Mouse (Mus musculus): ENCODE data around the gene Pwwp2b. TPM values are rescaled to one million over a fixed set of nuclear protein-coding genes. Genes with fewer than 3 reads are reported as not detected.

The Pwwp2b gene
- polyA plus RNA-seq, 1 experiment: 15.8 TPM

GRCm38 (mm10) chr7:139211761-139212160 is 36.5 kb upstream of the Pwwp2b start:
- no peaks in the 10 kb centered on the region for H3K27me3 ChIP-seq (ENCODE audit: control insufficient read depth, insufficient read depth, insufficient read length)
- H3K79me3 ChIP-seq (ENCODE audit: low read depth): no peaks in the 10 kb centered on the region
- no peak overlapping the region for H3K4me3 ChIP-seq (ENCODE audit: insufficient read depth, poor library complexity, severe bottlenecking)
- H3ac ChIP-seq (ENCODE audit: control insufficient read depth, insufficient read length, low read depth): no peak overlapping the region
- TF ChIP-seq CTCF (IDR thresholded peaks at IDR 0.05; ENCODE audit: control insufficient read depth, insufficient read depth, insufficient read length) (no peak), USF1 (IDR thresholded peaks at IDR 0.05; ENCODE audit: low read depth) (no peak), MAX (IDR thresholded peaks at IDR 0.05) (no peak), FOSL1 (IDR thresholded peaks at IDR 0.05; ENCODE audit: insufficient read depth, low read length, poor library complexity, severe bottlenecking) (no peak)
- H3K79me2 ChIP-seq (ENCODE audit: control insufficient read depth, insufficient read depth): no peaks in the 10 kb centered on the region
- no peaks in the 10 kb centered on the region for H3K36me3 ChIP-seq (ENCODE audit: control insufficient read depth, insufficient read depth)

GRCm38 (mm10) chr7:139212754-139213745 is 35.2 kb upstream of the Pwwp2b start, which contains the start of the genes Lrrc27 and Stk32c:
Lrrc27 (plus strand) TSS chr7:139212988.
Stk32c (minus strand) TSS chr7:139213307.
- Histone ChIP-seq H3K36me3 (ENCODE audit: control insufficient read depth, insufficient read depth) (no peaks in the 10 kb centered on the region), H3K27me3 (ENCODE audit: control insufficient read depth, insufficient read depth, insufficient read length) (no peaks in the 10 kb centered on the region), H3K79me3 (ENCODE audit: low read depth) (no peaks in the 10 kb centered on the region), H3ac (ENCODE audit: control insufficient read depth, insufficient read length, low read depth) (peak within 1 kb of the TSS; percentile 76), H3K4me3 (ENCODE audit: insufficient read depth, poor library complexity, severe bottlenecking) (peak within 1 kb of the TSS; percentile 36), H3K79me2 (ENCODE audit: control insufficient read depth, insufficient read depth) (no peaks in the 10 kb centered on the region)
- no peak for TF ChIP-seq USF1 (IDR thresholded peaks at IDR 0.05; ENCODE audit: low read depth)
- TF ChIP-seq MYOD1 (IDR thresholded peaks at IDR 0.05; ENCODE audit: control insufficient read depth, insufficient read length, low read depth): no peak
- no peak for TF ChIP-seq FOSL1 (IDR thresholded peaks at IDR 0.05; ENCODE audit: insufficient read depth, low read length, poor library complexity, severe bottlenecking)
- TF ChIP-seq CEBPB (IDR thresholded peaks at IDR 0.05; ENCODE audit: low read depth): no peak
- no peak for TF ChIP-seq CTCF (IDR thresholded peaks at IDR 0.05; ENCODE audit: control insufficient read depth, insufficient read depth, insufficient read length)
- peak; percentile 46 for TF ChIP-seq MAX (IDR thresholded peaks at IDR 0.05)
- TF ChIP-seq MYOG (IDR thresholded peaks at IDR 0.05; ENCODE audit: control insufficient read depth, extremely low read depth, insufficient read length): no peak

DNA sequence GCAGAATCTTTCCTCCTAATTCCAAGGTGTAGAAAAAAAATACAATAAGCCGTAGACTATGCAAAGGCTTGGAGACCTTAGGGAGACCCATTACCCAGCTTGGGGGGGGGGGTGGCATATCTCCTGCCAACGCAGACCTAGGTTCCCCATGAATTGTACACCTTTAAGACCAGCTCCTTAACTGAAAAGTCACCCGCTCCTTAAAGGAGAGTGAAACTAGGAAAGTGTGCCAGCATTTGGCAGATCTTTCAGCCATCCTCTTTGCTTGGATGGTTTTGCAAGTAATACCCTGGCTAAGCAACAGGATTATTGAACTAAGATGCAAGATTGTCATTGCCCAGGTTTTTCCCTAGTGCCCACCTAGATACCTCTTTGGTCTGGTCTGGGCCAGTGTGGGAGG is 34.5 kb upstream of the Pwwp2b start:
- H3ac ChIP-seq (ENCODE audit: control insufficient read depth, insufficient read length, low read depth): no peak overlapping the region
- H3K27me3 ChIP-seq (ENCODE audit: control insufficient read depth, insufficient read depth, insufficient read length): no peaks in the 10 kb centered on the region
- H3K79me3 ChIP-seq (ENCODE audit: low read depth): no peaks in the 10 kb centered on the region
- no peak overlapping the region for H3K4me3 ChIP-seq (ENCODE audit: insufficient read depth, poor library complexity, severe bottlenecking)
- no peaks in the 10 kb centered on the region for H3K36me3 ChIP-seq (ENCODE audit: control insufficient read depth, insufficient read depth)
- TF ChIP-seq MYOG (IDR thresholded peaks at IDR 0.05; ENCODE audit: control insufficient read depth, extremely low read depth, insufficient read length) (no peak), MAX (IDR thresholded peaks at IDR 0.05) (no peak), FOSL1 (IDR thresholded peaks at IDR 0.05; ENCODE audit: insufficient read depth, low read length, poor library complexity, severe bottlenecking) (no peak)
- H3K79me2 ChIP-seq (ENCODE audit: control insufficient read depth, insufficient read depth): no peaks in the 10 kb centered on the region

DNA sequence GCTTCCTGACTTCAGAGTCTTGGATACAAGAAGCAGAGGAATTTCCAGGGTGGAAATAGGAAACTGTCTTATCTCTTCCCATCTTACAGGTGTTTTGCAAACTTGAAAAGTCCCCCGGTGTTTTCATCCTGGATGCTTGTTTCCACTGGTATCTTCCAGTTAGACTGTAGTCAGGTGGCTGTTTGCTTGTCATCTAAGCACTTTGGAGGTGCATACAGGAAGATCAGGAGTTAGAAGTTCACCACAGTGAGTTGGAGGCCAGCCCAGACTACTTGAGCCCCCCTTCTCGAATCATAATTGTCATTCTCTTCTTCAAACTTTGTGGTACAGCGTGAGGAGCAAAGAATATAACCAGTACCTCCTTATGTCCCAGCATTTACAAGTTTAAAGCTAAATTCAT is 34.1 kb upstream of the Pwwp2b start:
- H3K79me2 ChIP-seq (ENCODE audit: control insufficient read depth, insufficient read depth): no peaks in the 10 kb centered on the region
- TF ChIP-seq FOSL1 (IDR thresholded peaks at IDR 0.05; ENCODE audit: insufficient read depth, low read length, poor library complexity, severe bottlenecking) (no peak), MYOD1 (IDR thresholded peaks at IDR 0.05; ENCODE audit: control insufficient read depth, insufficient read length, low read depth) (no peak), USF1 (IDR thresholded peaks at IDR 0.05; ENCODE audit: low read depth) (no peak), CEBPB (IDR thresholded peaks at IDR 0.05; ENCODE audit: low read depth) (no peak), CTCF (IDR thresholded peaks at IDR 0.05; ENCODE audit: control insufficient read depth, insufficient read depth, insufficient read length) (no peak), MAX (IDR thresholded peaks at IDR 0.05) (no peak), MYOG (IDR thresholded peaks at IDR 0.05; ENCODE audit: control insufficient read depth, extremely low read depth, insufficient read length) (no peak)
- no peaks in the 10 kb centered on the region for H3K27me3 ChIP-seq (ENCODE audit: control insufficient read depth, insufficient read depth, insufficient read length)
- no peak overlapping the region for H3K4me3 ChIP-seq (ENCODE audit: insufficient read depth, poor library complexity, severe bottlenecking)
- H3ac ChIP-seq (ENCODE audit: control insufficient read depth, insufficient read length, low read depth): no peak overlapping the region
- no peaks in the 10 kb centered on the region for H3K79me3 ChIP-seq (ENCODE audit: low read depth)
- H3K36me3 ChIP-seq (ENCODE audit: control insufficient read depth, insufficient read depth): no peaks in the 10 kb centered on the region

DNA sequence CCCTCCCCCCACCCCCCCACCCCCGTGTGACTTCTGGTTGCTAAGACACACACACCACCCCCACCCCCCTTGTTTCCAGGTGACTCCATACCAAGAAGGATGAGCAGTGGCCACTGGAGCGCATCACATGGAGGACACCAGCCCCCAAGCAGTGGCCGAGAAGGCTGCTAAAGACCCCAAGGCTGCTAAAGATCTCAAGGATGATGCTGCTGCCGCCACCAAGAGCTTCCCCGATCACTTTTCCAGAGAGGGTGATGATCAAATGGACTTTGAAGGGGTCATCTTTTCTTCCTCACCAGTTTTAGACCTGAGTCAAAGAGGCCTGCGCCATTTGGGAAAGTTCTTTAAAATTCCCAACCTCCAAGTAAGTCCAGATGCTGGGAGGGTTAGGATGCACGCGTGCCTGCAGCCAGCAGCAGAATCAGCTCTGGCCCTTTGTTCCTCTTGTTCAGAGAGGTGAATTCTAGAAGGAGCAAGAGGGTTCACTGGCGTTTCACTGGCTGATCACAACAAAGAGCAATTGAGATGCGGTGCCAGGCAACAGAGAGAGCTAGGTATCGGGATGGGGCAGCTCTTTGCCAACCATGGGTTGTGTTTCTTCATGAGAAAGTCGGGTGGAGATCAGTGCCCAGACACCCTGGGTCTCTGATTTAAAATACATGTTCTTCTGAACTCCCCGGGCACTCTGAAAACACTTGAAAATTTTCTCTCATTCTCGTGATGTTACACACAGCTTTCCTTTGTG is 33.5 kb upstream of the Pwwp2b start:
- no peaks in the 10 kb centered on the region for H3K79me3 ChIP-seq (ENCODE audit: low read depth)
- H3K79me2 ChIP-seq (ENCODE audit: control insufficient read depth, insufficient read depth): no peaks in the 10 kb centered on the region
- H3K36me3 ChIP-seq (ENCODE audit: control insufficient read depth, insufficient read depth): no peaks in the 10 kb centered on the region
- no peak for TF ChIP-seq CTCF (IDR thresholded peaks at IDR 0.05; ENCODE audit: control insufficient read depth, insufficient read depth, insufficient read length)
- TF ChIP-seq FOSL1 (IDR thresholded peaks at IDR 0.05; ENCODE audit: insufficient read depth, low read length, poor library complexity, severe bottlenecking): no peak
- TF ChIP-seq CEBPB (IDR thresholded peaks at IDR 0.05; ENCODE audit: low read depth): no peak
- TF ChIP-seq USF1 (IDR thresholded peaks at IDR 0.05; ENCODE audit: low read depth): no peak
- no peak for TF ChIP-seq MYOG (IDR thresholded peaks at IDR 0.05; ENCODE audit: control insufficient read depth, extremely low read depth, insufficient read length)
- no peak for TF ChIP-seq MYOD1 (IDR thresholded peaks at IDR 0.05; ENCODE audit: control insufficient read depth, insufficient read length, low read depth)
- TF ChIP-seq MAX (IDR thresholded peaks at IDR 0.05): no peak
- H3ac ChIP-seq (ENCODE audit: control insufficient read depth, insufficient read length, low read depth): no peak overlapping the region
- H3K27me3 ChIP-seq (ENCODE audit: control insufficient read depth, insufficient read depth, insufficient read length): no peaks in the 10 kb centered on the region
- H3K4me3 ChIP-seq (ENCODE audit: insufficient read depth, poor library complexity, severe bottlenecking): no peak overlapping the region

Measured in C2C12 (cell line).